Mouse (Mus musculus): Measurements from ENCODE around the gene Gm1604a. TPM values are rescaled to one million over a fixed set of nuclear protein-coding genes. Genes with fewer than 3 reads are reported as not detected.

Gene Gm1604a
- polyA plus RNA-seq, 1 experiment = not detected

Other genes starting within 250 kb of the Gm1604a start
- 93.6 and 169 TPM in 2 replicates for gene Ezr, start 242.8 kb upstream of the Gm1604a start, polyA plus RNA-seq (2012; rRNA removed)
- 39.4 and 53.9 TPM in 2 replicates for gene Rsph3b, start 76.9 kb upstream of the Gm1604a start, polyA plus RNA-seq (2012; rRNA removed)
- 17.6 and 21.7 TPM in 2 replicates for gene Tagap1, start 64.4 kb upstream of the Gm1604a start, polyA plus RNA-seq (2012; rRNA removed)
- gene Rnaset2b, start 54.9 kb upstream of the Gm1604a start, polyA plus RNA-seq (2012; rRNA removed) = 171 and 198 TPM in 2 replicates
- gene Gm49721, start 46.7 kb upstream of the Gm1604a start, polyA plus RNA-seq (2012; rRNA removed) = 1.2 TPM in 1 of 2 replicates, not detected in the other
- 12.3 and 15.0 TPM in 2 replicates for gene Rps6ka2, start 144.5 kb downstream of the Gm1604a start, polyA plus RNA-seq (2012; rRNA removed)

Measured in gonadal fat pad, adult 2 months (tissue).